Mouse (Mus musculus) erythroblast, embryonic 14.5 days (primary cell): Measurements from ENCODE around the gene Gm10803. TPM values are rescaled to one million over a fixed set of nuclear protein-coding genes. Genes with fewer than 3 reads are reported as not detected.

Experiments
- H3K27me3 ChIP-seq: 2 replicates; pipeline ENCODE4 v1.6.1; 2012; ENCODE audit warnings: inconsistent platforms; ENCODE audit not compliant: control insufficient read depth
- H3K36me3 ChIP-seq: 2 replicates; pipeline ENCODE4 v1.6.1; 2012; ENCODE audit warnings: mild to moderate bottlenecking, inconsistent platforms; ENCODE audit not compliant: control insufficient read depth
- H3K4me1 ChIP-seq: 2 replicates; pipeline ENCODE4 v1.6.1; 2012; ENCODE audit warnings: inconsistent platforms; ENCODE audit not compliant: control insufficient read depth
- H3K4me3 ChIP-seq: replicated peaks from 2 replicates; pipeline ENCODE3; 2012; ENCODE audit warnings: moderate library complexity, mild to moderate bottlenecking, inconsistent platforms
- H3K9me3 ChIP-seq: 2 replicates; pipeline ENCODE4 v1.6.1; 2012; ENCODE audit warnings: low read length, inconsistent platforms, mixed read lengths; ENCODE audit not compliant: control insufficient read depth
- GATA1 ChIP-seq: IDR thresholded peaks from 2 replicates; pipeline ENCODE4 v1.6.1; 2012; ENCODE audit warnings: low read length, inconsistent platforms, mixed read lengths
- TAL1 ChIP-seq: IDR thresholded peaks from 3 replicates; pipeline ENCODE4 v1.6.1; 2012; ENCODE audit warnings: low read length, inconsistent platforms, mixed read lengths
- polyA plus RNA-seq: library from polyadenylated mRNA; stranded (reverse); fragments of >175 nt; gene quantifications from 2 replicates; pipeline ENCODE4 v1.2.3, GENCODE M21; 2012

Gm10803 gene
- polyA plus RNA-seq, 1 experiment: not detected

DNA sequence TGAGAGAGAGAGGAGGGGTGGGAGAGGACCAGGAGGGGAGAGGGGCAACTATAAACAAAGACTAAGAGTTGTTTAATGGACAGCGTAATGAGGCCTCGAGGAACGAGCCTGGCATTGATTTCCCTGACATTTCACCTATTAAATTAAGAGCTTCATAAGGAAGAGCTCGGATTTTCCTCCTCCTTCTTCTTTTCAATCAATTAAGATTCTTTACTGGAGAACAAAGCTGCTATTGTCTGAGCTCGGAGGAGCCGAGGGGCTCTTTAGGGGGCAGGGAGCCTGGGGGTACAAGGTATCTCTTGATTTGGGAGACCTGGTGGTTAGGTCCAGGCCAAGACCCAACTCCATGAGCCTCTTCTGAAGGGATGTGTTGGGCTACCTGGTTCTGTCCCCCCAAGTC, 27.1 kb downstream of the Gm10803 start:
- no peaks in the 10 kb centered on the region for H3K4me1 ChIP-seq
- no peaks in the 10 kb centered on the region for H3K9me3 ChIP-seq
- H3K4me3 ChIP-seq: no peak overlapping the region
- no peaks in the 10 kb centered on the region for H3K36me3 ChIP-seq
- TF ChIP-seq TAL1: no peak
- no peak for TF ChIP-seq GATA1
- no peaks in the 10 kb centered on the region for H3K27me3 ChIP-seq

DNA sequence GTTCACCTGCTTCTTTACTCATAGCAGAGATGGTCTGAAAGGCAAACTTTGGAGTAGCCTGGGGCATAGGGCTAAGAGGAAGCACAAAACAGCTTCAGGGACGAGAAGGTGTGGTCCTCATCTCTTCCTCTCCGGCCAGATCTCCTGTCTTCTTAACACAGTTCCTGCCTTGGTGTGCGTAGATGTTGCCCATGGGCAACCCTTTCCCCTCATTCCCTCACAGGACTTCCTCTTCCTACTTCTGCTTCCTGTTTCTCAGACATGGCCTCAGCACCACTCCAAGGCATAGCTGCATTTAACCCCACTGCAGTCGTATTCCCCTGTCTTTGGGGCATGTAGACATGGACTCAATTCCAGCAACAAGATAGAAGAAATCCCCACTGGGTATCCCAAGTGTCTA, 29.5 kb downstream of the Gm10803 start:
- Histone ChIP-seq H3K27me3 (no peaks in the 10 kb centered on the region), H3K36me3 (no peaks in the 10 kb centered on the region), H3K9me3 (no peaks in the 10 kb centered on the region), H3K4me3 (no peak overlapping the region), H3K4me1 (no peaks in the 10 kb centered on the region)
- no peak for TF ChIP-seq TAL1
- no peak for TF ChIP-seq GATA1

GRCm38 (mm10) chr2:93591706-93592105, 31.3 kb downstream of the Gm10803 start:
- TF ChIP-seq GATA1 (no peak), TAL1 (no peak)
- H3K27me3 ChIP-seq: no peaks in the 10 kb centered on the region
- no peak overlapping the region for H3K4me3 ChIP-seq
- H3K9me3 ChIP-seq: no peaks in the 10 kb centered on the region
- H3K4me1 ChIP-seq: no peaks in the 10 kb centered on the region
- no peaks in the 10 kb centered on the region for H3K36me3 ChIP-seq

GRCm38 (mm10) chr2:93592164-93592790, 31.9 kb downstream of the Gm10803 start:
- Histone ChIP-seq H3K36me3 (no peaks in the 10 kb centered on the region), H3K27me3 (no peaks in the 10 kb centered on the region), H3K9me3 (no peaks in the 10 kb centered on the region), H3K4me1 (no peaks in the 10 kb centered on the region), H3K4me3 (no peak overlapping the region)
- TF ChIP-seq TAL1: no peak
- TF ChIP-seq GATA1: no peak

GRCm38 (mm10) chr2:93593121-93593520, 32.8 kb downstream of the Gm10803 start:
- Histone ChIP-seq H3K4me1 (no peaks in the 10 kb centered on the region), H3K4me3 (no peak overlapping the region), H3K27me3 (no peaks in the 10 kb centered on the region), H3K9me3 (no peaks in the 10 kb centered on the region), H3K36me3 (no peaks in the 10 kb centered on the region)
- TF ChIP-seq GATA1 (no peak), TAL1 (no peak)

DNA sequence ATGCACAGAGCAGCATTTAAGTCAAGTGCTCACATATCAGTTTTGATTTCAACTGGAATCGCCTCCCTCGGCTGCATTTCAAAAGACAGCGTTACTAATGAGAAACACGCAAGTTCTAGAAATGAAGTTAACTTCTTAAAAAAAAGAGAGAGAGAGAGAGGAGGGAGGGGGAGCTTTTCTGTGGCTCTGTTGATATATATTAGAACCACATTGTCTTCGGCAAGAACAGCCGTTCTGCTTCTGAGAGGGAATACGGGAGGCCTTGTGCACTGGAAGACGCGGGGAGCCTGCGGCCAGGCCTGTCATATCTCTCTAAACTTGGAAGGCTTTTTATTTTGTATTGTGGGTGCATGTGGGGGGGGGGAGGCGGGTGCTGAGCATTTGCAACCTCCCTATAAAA, 36.8 kb downstream of the Gm10803 start:
- H3K36me3 ChIP-seq: no peaks in the 10 kb centered on the region
- no peaks in the 10 kb centered on the region for H3K4me1 ChIP-seq
- H3K4me3 ChIP-seq: no peak overlapping the region
- no peaks in the 10 kb centered on the region for H3K9me3 ChIP-seq
- H3K27me3 ChIP-seq: no peaks in the 10 kb centered on the region
- TF ChIP-seq TAL1 (no peak), GATA1 (no peak)

DNA sequence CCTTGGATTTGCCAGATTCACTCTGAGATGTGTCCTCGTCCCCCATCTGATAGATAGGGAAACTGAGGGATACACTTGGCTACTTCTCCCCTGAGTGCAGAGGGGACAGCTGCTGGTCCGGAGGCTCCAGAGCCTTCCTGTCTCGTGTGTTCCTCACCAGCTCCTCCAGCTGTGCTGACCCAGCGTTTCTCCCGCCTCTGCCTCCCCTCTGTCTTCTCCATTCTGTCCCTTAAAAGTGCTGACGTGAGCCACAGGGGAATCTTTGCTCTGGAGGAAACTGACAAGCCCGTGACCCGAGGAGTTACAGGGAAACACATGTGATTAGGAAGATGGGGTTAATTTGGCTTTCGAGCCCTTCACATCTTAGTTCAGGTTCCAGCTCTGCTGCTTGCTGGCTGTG, 39.4 kb downstream of the Gm10803 start:
- no peaks in the 10 kb centered on the region for H3K9me3 ChIP-seq
- H3K4me1 ChIP-seq: no peaks in the 10 kb centered on the region
- no peaks in the 10 kb centered on the region for H3K27me3 ChIP-seq
- TF ChIP-seq GATA1 (no peak), TAL1 (no peak)
- H3K4me3 ChIP-seq: no peak overlapping the region
- H3K36me3 ChIP-seq: no peaks in the 10 kb centered on the region

DNA sequence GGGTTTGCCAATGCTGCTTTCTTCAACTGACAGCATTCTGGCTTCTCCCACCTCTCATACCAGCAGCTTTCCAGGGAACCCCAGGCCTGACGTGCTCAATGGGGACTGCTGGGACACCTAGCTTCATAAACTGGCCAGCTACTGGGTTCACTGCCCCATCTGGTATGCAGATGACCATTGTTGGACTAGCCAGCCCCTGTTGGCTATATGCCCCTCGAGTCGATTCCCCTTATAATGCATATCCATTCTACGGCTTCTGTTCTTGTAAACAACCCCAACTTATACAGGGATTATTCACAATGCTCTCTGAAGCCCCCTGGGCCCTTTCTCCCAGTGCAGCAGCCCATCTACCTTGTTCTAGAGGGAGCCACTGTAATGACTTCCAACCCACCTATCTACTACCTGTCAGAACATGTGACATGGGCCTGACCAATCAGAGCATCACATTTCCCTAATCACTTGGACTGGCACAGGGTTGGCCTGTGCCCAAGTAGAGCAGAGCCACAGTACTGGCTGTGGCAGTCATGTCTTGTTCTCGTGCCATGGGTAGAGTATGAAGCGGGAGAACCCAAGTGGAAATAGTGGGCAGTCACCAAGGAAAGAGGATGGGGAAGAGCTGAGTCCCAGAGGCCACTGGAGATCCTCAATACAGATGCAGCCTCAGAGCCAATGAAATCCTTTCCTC, 44.4 kb downstream of the Gm10803 start:
- Histone ChIP-seq H3K27me3 (no peaks in the 10 kb centered on the region), H3K9me3 (no peaks in the 10 kb centered on the region), H3K36me3 (no peaks in the 10 kb centered on the region), H3K4me1 (no peaks in the 10 kb centered on the region), H3K4me3 (no peak overlapping the region)
- no peak for TF ChIP-seq GATA1
- TF ChIP-seq TAL1: no peak

- H3K4me1 ChIP-seq: no peaks in the 10 kb centered on the region
- H3K4me3 ChIP-seq: no peak overlapping the region
- TF ChIP-seq TAL1: no peak
- no peak for TF ChIP-seq GATA1
- no peaks in the 10 kb centered on the region for H3K27me3 ChIP-seq
- H3K36me3 ChIP-seq: no peaks in the 10 kb centered on the region
- H3K9me3 ChIP-seq: no peaks in the 10 kb centered on the region
These were observed 48.4 kb downstream of the Gm10803 start for GRCm38 (mm10) chr2:93608800-93609199.
